12 mouse cellular contexts compared by ENCODE assay signal in the genomic region with DNA sequence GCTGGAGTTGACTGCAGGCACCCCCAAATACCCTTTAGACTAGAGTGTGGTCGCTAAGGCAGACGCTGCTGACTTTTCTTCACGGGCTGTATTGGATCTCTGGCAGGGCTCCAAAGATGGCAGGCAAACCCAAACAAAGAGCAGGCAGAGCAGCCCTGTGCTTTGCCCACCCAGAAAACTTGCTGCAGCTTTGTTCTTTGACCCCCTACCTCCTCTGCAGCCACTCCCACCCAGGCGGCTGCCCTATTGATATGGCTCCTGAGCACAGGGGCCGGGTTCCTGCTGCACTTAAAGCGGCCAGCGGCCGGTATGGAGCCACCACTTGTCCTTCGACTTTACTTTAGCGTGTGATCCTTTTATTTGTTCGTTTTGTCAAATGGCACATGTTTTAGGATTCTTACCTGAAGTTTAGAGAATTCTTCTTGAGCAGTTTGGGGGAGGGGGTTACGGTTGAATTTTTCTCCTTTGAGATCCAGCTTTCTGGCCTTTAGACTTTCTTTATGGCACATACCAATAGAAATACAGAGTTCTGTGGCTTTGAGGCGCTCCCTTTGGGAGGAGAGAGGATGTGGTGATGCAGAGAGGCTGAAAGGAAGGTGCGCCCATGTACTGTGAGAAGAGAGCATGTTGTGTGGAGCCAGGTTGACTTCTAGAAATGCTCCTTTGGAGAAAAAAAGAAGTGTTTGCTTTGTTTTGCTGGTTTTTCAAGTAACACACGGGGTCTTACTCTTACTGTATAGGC. TPM values are rescaled to one million over a fixed set of nuclear protein-coding genes. Genes with fewer than 3 reads are reported as not detected.
DNase-seq lines count a peak whose midpoint lies in the region; ATAC-seq and TF ChIP-seq lines count a peak whose summit lies in the region.
"Had no signal": no experiment of that assay in that cellular context is flagged by ENCODE, and none has a peak within 500 bp of the region (broad histone marks: within the 10 kb centered on the region; RNA-seq: fewer than 3 reads in every experiment).

No protein-coding gene starts in this region.

- H3K4me2 ChIP-seq in forebrain, embryonic 11.5 days (ENCODE audit: low read depth, low read length, severe bottlenecking) = no peak overlapping the region
- no peak overlapping the region for H3K4me2 ChIP-seq in forebrain, embryonic 15.5 days (replicated peaks)
- no peak overlapping the region for H3K4me2 ChIP-seq in liver, embryonic 16.5 days (ENCODE audit: low read depth, low read length)
- H3K4me2 ChIP-seq in liver, embryonic 11.5 days = no peak overlapping the region
- peak overlapping the region; percentile 13; the same call in 1 of the 2 replicates for H3K4me2 ChIP-seq in intestine, postnatal 0 days (replicated peaks; ENCODE audit: low read depth)

- no peak overlapping the region for H3K4me3 ChIP-seq in forebrain, embryonic 11.5 days (ENCODE audit: low read depth, low read length)
- no peak overlapping the region for H3K4me3 ChIP-seq in forebrain, embryonic 15.5 days
- H3K4me3 ChIP-seq in liver, embryonic 16.5 days (ENCODE audit: low read depth, low read length) = no peak overlapping the region
- no peak overlapping the region for H3K4me3 ChIP-seq in liver, embryonic 11.5 days (ENCODE audit: low read depth, low read length)
- H3K4me3 ChIP-seq in intestine, postnatal 0 days (ENCODE audit: low read depth, low read length) = no peak overlapping the region

- H3K9ac ChIP-seq in forebrain, embryonic 11.5 days (ENCODE audit: low read length) = no peak overlapping the region
- H3K9ac ChIP-seq in forebrain, embryonic 15.5 days (replicated peaks) = no peak overlapping the region
- no peak overlapping the region for H3K9ac ChIP-seq in liver, embryonic 16.5 days (ENCODE audit: low read depth, low read length)
- no peak overlapping the region for H3K9ac ChIP-seq in liver, embryonic 11.5 days (ENCODE audit: low read depth, low read length)
- no peak overlapping the region for H3K9ac ChIP-seq in intestine, postnatal 0 days (ENCODE audit: low read depth, low read length)

- 37% methylated on average over 15 of the region's 15 CpGs for WGBS in forebrain, embryonic 11.5 days
- WGBS in forebrain, embryonic 15.5 days = 44% methylated on average over 15 of the region's 15 CpGs
- WGBS in liver, embryonic 16.5 days (ENCODE audit: insufficient replicate concordance) = 66% methylated on average over 15 of the region's 15 CpGs
- WGBS in liver, embryonic 11.5 days = 57% methylated on average over 15 of the region's 15 CpGs
- 33% methylated on average over 15 of the region's 15 CpGs for WGBS in intestine, postnatal 0 days

- peak; percentile 57 for DNase-seq in forebrain, embryonic 11.5 days (ENCODE audit: low spot score)
- no peak for DNase-seq in liver, embryonic 11.5 days (ENCODE audit: low spot score)
- peak; percentile 19 for DNase-seq in R1 (ENCODE audit: low read depth, low spot score)
- DNase-seq in thymus, postnatal 25 days = no peak
- no peak for DNase-seq in layer of hippocampus, adult 8-10 months (ENCODE audit: low spot score in 2 of 2)
- DNase-seq: B cell, adult 2 months; cerebellum, adult 9-11 months; gastrocnemius, postnatal 25 days; heart, postnatal 10 days had no signal

- ATAC-seq in forebrain, embryonic 11.5 days (replicated peaks; ENCODE audit: low FRiP score) = peak; percentile 55; the same call in 1 of the 2 replicates
- no peak for ATAC-seq in forebrain, embryonic 15.5 days (replicated peaks)
- 0 out of 2 replicates have a peak, but pooled peaks have one; percentile 39 for ATAC-seq in liver, embryonic 16.5 days (ENCODE audit: low read depth)
- no peak for ATAC-seq in liver, embryonic 11.5 days (replicated peaks; ENCODE audit: low FRiP score)
- peak; percentile 56; the same call in 1 of the 2 replicates for ATAC-seq in intestine, postnatal 0 days

- no peaks in the 10 kb centered on the region for H3K9me3 ChIP-seq in forebrain, embryonic 11.5 days (ENCODE audit: control insufficient read depth, low read length)
- H3K9me3 ChIP-seq in forebrain, embryonic 15.5 days = no peaks in the 10 kb centered on the region
- no peaks in the 10 kb centered on the region for H3K9me3 ChIP-seq in liver, embryonic 16.5 days (replicated peaks; ENCODE audit: control insufficient read depth, low read length)
- H3K9me3 ChIP-seq in liver, embryonic 11.5 days (ENCODE audit: control insufficient read depth, low read length) = no peaks in the 10 kb centered on the region
- H3K9me3 ChIP-seq in intestine, postnatal 0 days (ENCODE audit: control insufficient read depth) = no peaks in the 10 kb centered on the region

- no peaks in the 10 kb centered on the region for H3K27me3 ChIP-seq in forebrain, embryonic 11.5 days (ENCODE audit: control insufficient read depth, insufficient read depth, low read length)
- H3K27me3 ChIP-seq in forebrain, embryonic 15.5 days = no peaks in the 10 kb centered on the region
- no peaks in the 10 kb centered on the region for H3K27me3 ChIP-seq in liver, embryonic 16.5 days (ENCODE audit: control insufficient read depth, insufficient read depth, low read depth, low read length)
- H3K27me3 ChIP-seq in liver, embryonic 11.5 days (replicated peaks; ENCODE audit: control insufficient read depth, insufficient read depth, low read length) = no peaks in the 10 kb centered on the region
- H3K27me3 ChIP-seq in intestine, postnatal 0 days (replicated peaks; ENCODE audit: control insufficient read depth, insufficient read depth, low read length) = no peaks in the 10 kb centered on the region

- H3K36me3 ChIP-seq in forebrain, embryonic 11.5 days (ENCODE audit: control insufficient read depth, insufficient read depth, low read length) = no peaks in the 10 kb centered on the region; the same call in 1 of the 2 replicates
- H3K36me3 ChIP-seq in forebrain, embryonic 15.5 days = peaks cover 7% of the 10 kb centered on the region
- peaks cover 3% of the 10 kb centered on the region for H3K36me3 ChIP-seq in liver, embryonic 16.5 days (ENCODE audit: control insufficient read depth, insufficient read depth)
- H3K36me3 ChIP-seq in liver, embryonic 11.5 days (ENCODE audit: control insufficient read depth, insufficient read depth, low read length) = peaks cover 4% of the 10 kb centered on the region
- peaks cover 16% of the 10 kb centered on the region; the same call in 1 of the 2 replicates for H3K36me3 ChIP-seq in intestine, postnatal 0 days (ENCODE audit: control insufficient read depth, insufficient read depth)

- H3K4me1 ChIP-seq in forebrain, embryonic 11.5 days (replicated peaks; ENCODE audit: control insufficient read depth, insufficient read depth, low read length) = no peaks in the 10 kb centered on the region
- H3K4me1 ChIP-seq in forebrain, embryonic 15.5 days = peaks cover 6% of the 10 kb centered on the region
- no peaks in the 10 kb centered on the region for H3K4me1 ChIP-seq in liver, embryonic 16.5 days (ENCODE audit: control insufficient read depth, low read depth, low read length)
- no peaks in the 10 kb centered on the region; the same call in 1 of the 2 replicates for H3K4me1 ChIP-seq in liver, embryonic 11.5 days (replicated peaks; ENCODE audit: control insufficient read depth, insufficient read depth, low read length)
- no peaks in the 10 kb centered on the region for H3K4me1 ChIP-seq in intestine, postnatal 0 days (replicated peaks; ENCODE audit: control insufficient read depth, insufficient read depth, low read length)

- no peak overlapping the region for H3K27ac ChIP-seq in forebrain, embryonic 11.5 days (ENCODE audit: low read depth, low read length)
- H3K27ac ChIP-seq in forebrain, embryonic 15.5 days (replicated peaks) = no peak overlapping the region
- H3K27ac ChIP-seq in liver, embryonic 16.5 days (ENCODE audit: low read length) = no peak overlapping the region
- H3K27ac ChIP-seq in liver, embryonic 11.5 days (ENCODE audit: low read depth, low read length) = no peak overlapping the region
- H3K27ac ChIP-seq in intestine, postnatal 0 days (ENCODE audit: low read depth, low read length) = no peak overlapping the region

- no peak for TF ChIP-seq CTCF in intestine, postnatal 0 days (IDR thresholded peaks at IDR 0.05; ENCODE audit: low read depth)

RNA-seq across cellular contexts. Expression of gene Bcorl1, which starts 24.8 kb away (rescaled TPM):
- 7.9 and 8.1 TPM in 2 replicates for polyA plus RNA-seq in forebrain, embryonic 11.5 days (2014; fragmentation: Nextera tagmentation; extraction: Ambion mirVana)
- 6.5 and 7.5 TPM in 2 replicates for polyA plus RNA-seq in forebrain, embryonic 15.5 days (2015; fragmentation: Nextera tagmentation; extraction: Ambion mirVana)
- 2.7 and 3.2 TPM in 2 replicates for polyA plus RNA-seq in liver, embryonic 16.5 days (2015; fragmentation: Nextera tagmentation; extraction: Ambion mirVana)
- 5.4 and 7.3 TPM in 2 replicates for polyA plus RNA-seq in liver, embryonic 11.5 days (2014; fragmentation: Nextera tagmentation; extraction: Ambion mirVana)
- 1.6 and 1.9 TPM in 2 replicates for polyA plus RNA-seq in intestine, postnatal 0 days (2015; fragmentation: Nextera tagmentation; extraction: Ambion mirVana)
- total RNA-seq in layer of hippocampus, adult 8-10 months (2022) = 10 to 100 TPM; 16.2 to 20.8 (median 19.0) TPM

Comparison
In these comparisons a context has a peak if more than half of its experiments do, and no peak if none do; other contexts are left out.
1. ATAC-seq: peak in forebrain, embryonic 11.5 days (single experiment), liver, embryonic 16.5 days (single experiment) and intestine, postnatal 0 days (single experiment); none in forebrain, embryonic 15.5 days (single experiment) and liver, embryonic 11.5 days (single experiment).
2. DNase-seq: peak in forebrain, embryonic 11.5 days (single experiment) and R1 (single experiment); none in liver, embryonic 11.5 days (single experiment), thymus, postnatal 25 days (single experiment) and layer of hippocampus, adult 8-10 months (0 of 2).